Mouse (Mus musculus) embryonic facial prominence, embryonic 11.5 days (tissue): ENCODE measurements at regions not wholly inside any gene's neighbourhood (a gene's known extent, or its start where the extent isn't known, plus 50 kb on each side); places are given as distances from the start of the nearest gene placed in this dataset.

Experiments
- ATAC-seq: fragments of 200-750 bp; cut with Nextera tagmentation; replicated peaks from 2 replicates; pipeline ENCODE4 v1.8.0; 2017; ENCODE audit warnings: low read depth; ENCODE audit not compliant: insufficient number of reproducible peaks, low FRiP score, low TSS enrichment
- DNase-seq: peaks from one replicate; pipeline ENCODE4 v3.0.0-alpha.2; 2015; ENCODE audit warnings: low spot score
- H3K27ac ChIP-seq: fragments of 300-500 bp; sonication (generic); replicated peaks from 2 replicates; pipeline ENCODE4 v1.5.1; 2014; ENCODE audit warnings: mild to moderate bottlenecking, low read depth, low read length, control low read depth
- H3K27me3 ChIP-seq: fragments of 300-500 bp; sonication (generic); 2 replicates; pipeline ENCODE4 v1.6.1; 2014; ENCODE audit warnings: mild to moderate bottlenecking, low read length, moderate library complexity, mixed read lengths; ENCODE audit not compliant: control insufficient read depth, insufficient read depth
- H3K36me3 ChIP-seq: fragments of 300-500 bp; sonication (generic); replicated peaks from 2 replicates; pipeline ENCODE4 v1.6.1; 2014; ENCODE audit warnings: low read depth, mild to moderate bottlenecking, low read length, moderate library complexity, mixed read lengths; ENCODE audit not compliant: control insufficient read depth, insufficient read depth
- H3K4me1 ChIP-seq: fragments of 300-500 bp; sonication (generic); 2 replicates; pipeline ENCODE4 v1.6.1; 2014; ENCODE audit warnings: low read length, mixed read lengths; ENCODE audit not compliant: control insufficient read depth, insufficient read depth
- H3K4me2 ChIP-seq: fragments of 300-500 bp; sonication (generic); 2 replicates; pipeline ENCODE4 v1.6.1; 2014; ENCODE audit warnings: low read depth, mild to moderate bottlenecking, control low read depth, low read length, moderate library complexity
- H3K4me3 ChIP-seq: fragments of 300-500 bp; sonication (generic); 2 replicates; pipeline ENCODE4 v1.5.1; 2014; ENCODE audit warnings: low read depth, low read length, control low read depth
- H3K9ac ChIP-seq: fragments of 300-500 bp; sonication (generic); replicated peaks from 2 replicates; pipeline ENCODE4 v1.6.1; 2014; ENCODE audit warnings: mild to moderate bottlenecking, control low read depth, low read length
- H3K9me3 ChIP-seq: fragments of 300-500 bp; sonication (generic); replicated peaks from 2 replicates; pipeline ENCODE4 v1.6.1; 2016; ENCODE audit warnings: mild to moderate bottlenecking, low read length, inconsistent platforms, mixed read lengths; ENCODE audit not compliant: control insufficient read depth
- WGBS: fragments of 180-500 bp; shearing (Covaris S2); extraction: QIAGEN DNeasy Blood & Tissue Kit; methylation state at CpG from one replicate; pipeline ENCODE4 v1.1.7; 2014; 5-methylcytosine and 5-hydroxymethylcytosine counted together

GRCm38 (mm10) chr9:99954038-99954618, 78.2 kb upstream of the Sox14 start:
- ATAC-seq (no peak), DNase-seq (no peak)
- Histone ChIP-seq H3K27ac (no peak overlapping the region), H3K9ac (no peak overlapping the region), H3K4me1 (no peaks in the 10 kb centered on the region), H3K4me3 (no peak overlapping the region), H3K36me3 (no peaks in the 10 kb centered on the region), H3K9me3 (no peaks in the 10 kb centered on the region), H3K27me3 (no peaks in the 10 kb centered on the region), H3K4me2 (no peak overlapping the region)
- WGBS, result 77% methylated on average over 6 of the region's 6 CpGs
